Mouse (Mus musculus) frontal cortex, adult 2 months (tissue): ENCODE data around the gene Ddx23. TPM values are rescaled to one million over a fixed set of nuclear protein-coding genes. Genes with fewer than 3 reads are reported as not detected.

Experiments
- DNase-seq, 2 experiments: peaks; one replicate each; pipeline ENCODE4 v3.0.0; 2022; ENCODE audit warnings: low spot score in 1 of 2; ENCODE audit errors: extremely low spot score in 1 of 2
- polyA plus RNA-seq: library from polyadenylated mRNA; depleted of rRNA; stranded (reverse); fragments of >200 nt; gene quantifications from 2 replicates; pipeline ENCODE4 v1.2.3, GENCODE M21; 2012

The Ddx23 gene
- polyA plus RNA-seq, 1 experiment = 63.3 TPM

DNA sequence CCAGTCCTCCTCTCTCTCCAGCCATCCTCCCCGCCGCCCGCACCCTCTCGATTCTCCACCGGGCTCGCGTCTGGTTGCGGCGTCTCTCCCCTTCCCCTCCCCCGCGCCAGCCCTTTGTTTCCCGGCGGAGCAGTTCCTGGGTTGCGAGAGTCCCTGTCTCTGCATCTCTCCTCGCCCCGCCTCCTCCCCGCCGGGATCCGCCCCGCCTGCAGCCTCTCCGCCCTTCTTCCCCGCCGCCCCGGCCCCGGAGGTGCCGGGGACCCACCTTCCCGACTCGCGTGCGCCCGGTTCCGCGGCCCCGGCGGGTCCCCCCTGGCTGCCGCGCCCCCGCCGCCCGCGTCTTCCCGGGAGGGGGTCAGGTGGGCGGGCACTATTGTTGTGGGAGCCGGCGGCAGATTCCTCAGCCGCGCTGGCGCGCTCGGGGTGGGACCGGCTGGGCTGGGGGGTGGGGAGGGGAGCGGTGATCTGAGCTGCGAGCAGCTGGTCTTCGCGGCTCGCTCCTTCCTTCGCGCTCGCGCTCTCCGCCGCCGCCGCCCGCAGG lies 28.1 kb downstream of the Ddx23 start:
- DNase-seq = peak in 1 of 2 experiments; percentile 83

- DNase-seq = no peak
Measured at GRCm38 (mm10) chr15:98633822-98634470, 28.7 kb downstream of the Ddx23 start.

DNA sequence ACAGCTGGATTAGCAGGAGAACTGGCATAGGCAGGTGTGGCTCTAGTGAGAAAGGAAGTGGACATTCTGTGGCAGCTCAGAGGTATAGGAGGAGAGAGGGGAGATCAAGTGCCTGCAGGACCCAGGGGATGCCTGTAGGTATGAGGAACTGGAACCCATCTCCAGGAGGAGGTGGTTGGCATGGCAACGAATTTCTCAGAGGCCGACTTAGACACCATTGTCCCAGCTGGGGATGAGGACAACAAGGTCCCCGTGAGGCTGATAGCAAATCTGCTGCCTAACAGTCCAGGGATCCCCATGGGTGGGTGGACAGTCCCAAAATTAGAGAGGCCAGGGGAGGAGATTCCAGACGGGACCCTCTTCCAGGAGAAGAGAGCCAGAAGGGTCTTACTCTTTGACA lies 29.8 kb downstream of the Ddx23 start:
- no peak for DNase-seq

GRCm38 (mm10) chr15:98632107-98632744 lies 30.5 kb downstream of the Ddx23 start:
- DNase-seq = peak in 1 of 2 experiments; percentile 75

DNA sequence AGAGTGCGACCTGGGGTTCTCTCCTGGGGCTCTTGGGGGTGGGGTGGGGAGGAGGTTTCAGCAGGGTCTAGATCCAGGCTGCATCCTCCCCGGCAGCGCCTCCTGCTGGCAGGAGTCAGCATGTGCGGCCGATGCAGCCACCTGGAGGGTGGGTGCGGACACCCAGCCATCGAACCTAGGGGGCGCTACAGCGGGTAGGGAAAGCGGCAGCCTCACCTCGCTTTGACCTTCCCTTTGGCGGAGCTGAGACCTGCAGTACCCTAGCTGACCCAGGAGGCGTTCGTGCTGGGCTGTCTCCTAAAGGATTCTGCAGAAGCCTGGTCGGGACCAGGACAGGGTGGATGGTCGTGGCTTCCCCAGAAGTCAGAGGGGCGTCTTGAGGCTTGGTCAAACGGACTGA lies 31.2 kb downstream of the Ddx23 start:
- peak in 1 of 2 experiments; percentile 72 for DNase-seq

- DNase-seq = no peak
Measured at GRCm38 (mm10) chr15:98630540-98630939, 32.2 kb downstream of the Ddx23 start, which contains the start of gene Cacnb3. Gene Cacnb3, plus strand, starts transcription at chr15:98630840.

DNA sequence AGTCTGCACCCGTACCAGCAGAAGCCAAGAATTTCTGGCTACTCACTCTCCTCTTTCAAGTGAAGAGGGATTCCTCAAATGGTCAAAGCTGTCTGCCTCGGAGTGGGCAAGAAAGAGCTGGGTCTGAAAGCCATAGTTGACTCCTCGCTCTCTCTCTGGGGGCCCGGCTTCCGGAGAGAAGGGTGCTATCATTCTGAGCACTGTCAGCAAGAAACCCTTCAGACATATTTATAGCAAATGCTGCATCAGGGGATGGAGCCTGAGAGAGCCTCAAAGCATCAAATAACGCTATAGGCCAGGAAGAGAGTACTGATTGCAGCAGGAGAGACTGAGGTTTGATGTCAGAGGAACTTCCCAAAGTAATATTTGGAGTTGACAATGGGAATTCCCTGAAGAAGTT lies 33.2 kb downstream of the Ddx23 start:
- no peak for DNase-seq

DNA sequence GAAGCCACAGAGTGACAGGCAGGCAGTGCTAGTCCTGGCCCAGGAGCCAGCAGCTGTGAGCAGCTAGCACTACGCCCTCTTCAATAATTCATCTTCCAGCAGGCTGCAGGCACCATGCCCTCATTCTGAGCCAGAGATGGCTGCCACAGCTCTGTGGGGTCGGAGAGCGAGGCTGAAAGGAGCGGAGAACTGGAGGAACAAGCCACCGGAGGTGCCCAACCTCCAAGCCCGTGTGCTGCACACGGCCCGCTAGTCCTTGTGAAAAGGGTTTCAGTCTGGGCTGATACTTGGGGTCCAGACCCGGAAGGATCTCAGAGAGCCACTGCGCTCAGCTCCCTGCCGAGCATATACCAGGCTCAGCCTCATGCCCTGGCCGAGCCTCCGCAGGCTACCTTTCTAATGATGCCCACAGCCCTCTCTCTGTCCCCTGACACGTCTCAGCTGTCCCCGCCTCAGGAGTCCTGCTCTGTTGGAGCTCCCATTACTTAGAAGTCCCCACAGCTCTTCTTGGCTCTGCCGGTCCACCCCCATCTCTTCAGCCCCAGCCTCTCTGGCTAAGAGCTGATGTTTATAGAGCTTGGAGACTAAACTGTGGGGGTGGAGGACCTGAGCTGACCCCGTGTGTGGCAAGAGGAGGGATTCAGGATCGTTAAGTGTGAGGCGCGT lies 34.0 kb downstream of the Ddx23 start:
- no peak for DNase-seq

DNA sequence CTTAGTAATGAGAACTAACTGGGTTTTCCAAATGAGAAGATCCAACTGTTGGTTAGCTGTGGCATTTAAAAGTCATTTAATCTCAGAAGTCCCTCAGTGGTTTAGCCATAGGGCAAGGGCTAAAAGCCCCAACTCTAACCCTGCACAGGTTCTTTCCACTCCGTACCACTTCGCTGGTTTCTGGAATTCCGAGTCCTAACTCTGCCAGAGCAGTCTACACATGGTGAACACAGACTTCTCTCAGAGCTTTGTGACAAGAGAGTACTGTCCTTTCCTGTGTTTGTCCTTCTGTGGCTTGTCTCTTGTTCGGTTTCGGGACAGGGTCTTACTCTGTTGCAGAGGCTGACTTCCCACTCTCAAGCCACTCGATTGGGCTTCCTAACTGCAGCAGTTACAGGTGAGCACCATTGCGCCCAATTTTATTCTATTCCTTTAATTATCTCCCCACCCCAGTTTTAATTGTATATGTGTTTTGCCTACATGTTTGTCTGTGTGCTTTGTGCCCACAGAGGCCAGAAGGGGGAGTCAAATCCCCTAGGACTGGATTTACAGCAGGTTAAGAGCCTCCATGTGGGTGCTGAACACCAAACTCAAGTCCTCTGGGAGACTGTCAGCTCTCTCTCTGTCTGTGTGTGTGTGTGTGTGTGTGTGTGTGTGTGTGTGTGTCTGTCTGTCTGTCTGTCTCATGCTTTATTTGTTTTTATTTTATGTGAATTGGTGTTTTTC lies 36.0 kb downstream of the Ddx23 start:
- no peak for DNase-seq

DNA sequence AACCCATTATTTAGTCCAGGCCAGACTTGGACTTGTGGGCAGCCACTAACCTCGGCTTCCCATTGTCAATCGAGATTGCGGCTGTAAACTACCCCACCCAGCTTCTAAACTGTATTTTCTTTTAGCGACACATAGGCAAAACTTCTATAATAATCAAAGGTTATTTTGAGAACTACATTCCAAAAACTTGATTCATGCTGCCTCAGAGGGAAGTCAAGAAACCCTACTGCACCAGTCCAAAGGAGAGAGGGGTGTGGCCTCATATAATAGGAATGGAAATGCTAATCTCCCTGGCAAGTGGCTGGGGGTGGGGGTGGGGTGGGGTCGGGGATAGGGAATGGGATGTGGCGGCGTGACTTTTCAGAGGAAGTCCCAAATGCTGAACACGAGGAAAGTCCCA lies 36.6 kb downstream of the Ddx23 start:
- DNase-seq = no peak

- no peak for DNase-seq
Measured at GRCm38 (mm10) chr15:98623361-98623821, 39.3 kb downstream of the Ddx23 start.

DNA sequence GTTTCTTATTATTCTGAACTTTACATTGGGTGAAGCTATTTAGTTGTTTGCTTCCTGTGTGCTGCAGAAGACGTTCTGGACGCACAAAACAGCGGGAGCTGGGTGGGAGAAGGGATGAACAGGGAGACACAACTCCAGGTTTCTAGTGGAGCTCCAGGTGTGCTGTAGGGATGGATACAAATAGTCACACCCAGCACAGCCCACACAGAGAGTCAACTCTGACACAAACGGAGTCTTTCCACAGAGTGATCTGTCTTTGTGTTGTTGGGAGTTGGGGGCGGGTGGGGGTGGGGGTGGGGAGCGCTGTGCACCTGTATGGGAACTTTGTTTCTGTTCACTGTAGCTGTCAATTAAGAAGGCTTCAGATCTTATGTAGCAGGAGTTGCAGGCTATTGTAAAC lies 40.0 kb downstream of the Ddx23 start:
- DNase-seq = no peak

DNA sequence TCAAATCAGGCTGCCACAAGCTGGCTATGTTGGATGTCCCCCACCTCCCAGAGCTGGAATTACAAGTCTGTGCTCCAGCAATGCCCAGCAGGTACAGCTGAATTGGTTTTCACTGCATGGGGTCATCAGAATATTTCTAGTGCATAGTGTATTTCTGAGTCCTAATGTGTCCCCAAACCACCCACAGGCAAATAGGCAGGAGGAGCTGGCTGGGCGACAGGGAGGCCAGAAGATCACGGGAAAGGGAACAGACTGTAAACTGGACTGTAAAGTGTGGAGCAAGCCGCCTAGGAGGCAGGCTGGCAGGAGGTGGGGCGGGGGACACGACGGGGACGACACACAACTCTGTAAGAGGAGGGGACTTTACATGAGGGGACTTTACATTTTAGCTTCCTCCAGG lies 40.5 kb downstream of the Ddx23 start:
- no peak for DNase-seq

DNA sequence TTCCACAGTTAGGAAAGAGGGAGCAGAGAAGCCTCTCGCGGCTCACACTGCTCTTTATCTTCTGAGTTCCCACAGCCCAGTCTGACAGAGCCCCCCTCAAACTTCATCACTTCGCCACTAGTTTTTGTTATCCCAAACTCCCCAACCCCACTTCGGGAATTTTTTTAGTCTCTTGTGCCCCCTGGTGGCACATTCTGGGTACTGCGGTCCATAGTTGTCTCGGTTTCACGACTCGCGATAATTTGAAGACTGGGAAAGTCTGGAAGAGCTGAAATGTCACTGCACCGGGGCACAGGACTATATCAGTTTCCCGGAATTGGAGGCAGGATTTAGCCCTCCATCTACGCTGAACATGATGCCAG lies 45.5 kb downstream of the Ddx23 start:
- DNase-seq = peak in 1 of 2 experiments; percentile 89

- DNase-seq = no peak
Measured at GRCm38 (mm10) chr15:98616362-98617175, 46.1 kb downstream of the Ddx23 start.

DNA sequence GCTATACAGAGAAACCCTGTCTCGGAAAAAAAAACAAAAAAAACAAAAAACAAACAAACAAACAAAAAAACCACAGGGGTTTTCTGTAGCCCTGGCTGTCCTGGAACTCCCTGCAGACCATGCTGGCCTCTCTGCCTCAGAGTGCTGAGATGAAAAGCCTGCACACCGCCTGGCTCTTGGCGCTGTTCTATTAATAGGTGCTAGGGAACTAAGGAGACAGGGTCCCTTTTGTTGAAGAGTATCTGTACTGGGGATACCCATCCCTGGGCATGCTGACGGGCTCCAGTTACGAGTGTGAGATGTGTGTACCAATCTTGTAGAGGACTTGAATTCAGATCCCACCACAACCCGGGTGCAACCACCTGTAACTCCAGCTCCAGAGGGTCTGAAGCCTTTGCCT lies 46.9 kb downstream of the Ddx23 start:
- DNase-seq = no peak

- DNase-seq = no peak
Measured at GRCm38 (mm10) chr15:98614971-98615370, 47.7 kb downstream of the Ddx23 start.

GRCm38 (mm10) chr15:98614551-98614950 lies 48.1 kb downstream of the Ddx23 start:
- DNase-seq = no peak

- DNase-seq = no peak
Measured at GRCm38 (mm10) chr15:98612229-98612628, 50.5 kb downstream of the Ddx23 start.

DNA sequence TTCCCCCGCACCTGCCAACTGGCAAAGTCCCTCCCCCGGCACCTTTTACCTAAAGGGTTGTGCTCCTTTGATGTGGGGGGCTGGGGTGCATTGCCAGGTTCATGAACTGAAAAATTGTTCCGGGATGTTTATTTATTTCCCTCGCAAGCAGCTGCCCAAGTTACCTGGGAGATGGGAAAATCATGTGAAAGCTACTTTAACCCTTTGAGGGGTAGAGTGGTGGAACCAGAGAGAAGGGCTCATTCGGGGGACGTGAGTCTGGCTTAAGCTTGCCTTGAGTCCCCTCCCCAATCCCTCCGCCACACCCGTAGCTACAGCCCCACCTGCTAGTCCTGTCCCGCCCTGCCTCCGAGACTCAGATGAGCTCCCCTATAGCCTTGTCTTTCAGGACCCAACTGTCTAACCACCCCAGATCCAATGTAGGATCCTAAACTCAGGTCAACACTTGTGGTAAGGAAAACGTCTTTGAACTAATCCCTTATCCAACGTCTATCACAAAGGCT lies 52.5 kb downstream of the Ddx23 start:
- DNase-seq = no peak
